Mouse (Mus musculus): ENCODE measurements around the gene Podn. TPM values are rescaled to one million over a fixed set of nuclear protein-coding genes. Genes with fewer than 3 reads are reported as not detected.

The Podn gene
- polyA plus RNA-seq, 1 experiment from 2014 or later = 0.25 TPM

GRCm38 (mm10) chr4:107988931-107989330, 107.3 kb downstream of the Podn start:
- Histone ChIP-seq H3K9ac (no peak overlapping the region), H3K4me3 (no peak overlapping the region), H3K4me2 (no peak overlapping the region), H3K4me1 (replicated peaks) (0 out of 2 replicates have a peak, but pooled peaks cover 2% of the 10 kb centered on the region), H3K9me3 (no peaks in the 10 kb centered on the region), H3K36me3 (no peaks in the 10 kb centered on the region), H3K27me3 (no peaks in the 10 kb centered on the region), H3K27ac (replicated peaks) (no peak overlapping the region)
- WGBS = 72% methylated on average over 8 of the region's 8 CpGs
- no peak for ATAC-seq (ENCODE audit: low read depth)

- Histone ChIP-seq H3K4me3 (no peak overlapping the region), H3K4me2 (no peak overlapping the region), H3K27ac (replicated peaks) (no peak overlapping the region), H3K36me3 (no peaks in the 10 kb centered on the region), H3K4me1 (replicated peaks) (0 out of 2 replicates have a peak, but pooled peaks cover 5% of the 10 kb centered on the region), H3K9me3 (no peaks in the 10 kb centered on the region), H3K9ac (no peak overlapping the region), H3K27me3 (no peaks in the 10 kb centered on the region)
- ATAC-seq (ENCODE audit: low read depth) = no peak
- 92% methylated on average over 11 of the region's 11 CpGs for WGBS
Measured at GRCm38 (mm10) chr4:107986386-107987168, 109.7 kb downstream of the Podn start.

- no peak for ATAC-seq (ENCODE audit: low read depth)
- Histone ChIP-seq H3K9ac (no peak overlapping the region), H3K4me1 (replicated peaks) (0 out of 2 replicates have a peak, but pooled peaks cover 5% of the 10 kb centered on the region), H3K4me3 (no peak overlapping the region), H3K27me3 (no peaks in the 10 kb centered on the region), H3K9me3 (no peaks in the 10 kb centered on the region), H3K27ac (replicated peaks) (no peak overlapping the region), H3K36me3 (no peaks in the 10 kb centered on the region), H3K4me2 (no peak overlapping the region)
- WGBS = 78% methylated on average over 5 of the region's 5 CpGs
Measured at GRCm38 (mm10) chr4:107985812-107986211, 110.4 kb downstream of the Podn start.

- no peaks in the 10 kb centered on the region for H3K9me3 ChIP-seq
- no peak for ATAC-seq (ENCODE audit: low read depth)
- no peak overlapping the region for H3K4me3 ChIP-seq
- no peak overlapping the region for H3K9ac ChIP-seq
- no peak overlapping the region for H3K4me2 ChIP-seq
- 65% methylated on average over 7 of the region's 7 CpGs for WGBS
- no peaks in the 10 kb centered on the region for H3K36me3 ChIP-seq
- peaks cover 7% of the 10 kb centered on the region; the same call in 1 of the 2 replicates for H3K4me1 ChIP-seq (replicated peaks)
- H3K27me3 ChIP-seq = no peaks in the 10 kb centered on the region
- no peak overlapping the region for H3K27ac ChIP-seq (replicated peaks)
Measured at GRCm38 (mm10) chr4:107984282-107984981, 111.8 kb downstream of the Podn start.

- no peak overlapping the region for H3K4me3 ChIP-seq
- H3K9me3 ChIP-seq = no peaks in the 10 kb centered on the region
- H3K36me3 ChIP-seq = no peaks in the 10 kb centered on the region
- H3K4me2 ChIP-seq = no peak overlapping the region
- no peaks in the 10 kb centered on the region for H3K27me3 ChIP-seq
- no peak overlapping the region for H3K27ac ChIP-seq (replicated peaks)
- H3K4me1 ChIP-seq (replicated peaks) = peaks cover 11% of the 10 kb centered on the region; the same call in 1 of the 2 replicates
- no peak overlapping the region for H3K9ac ChIP-seq
- no peak for ATAC-seq (ENCODE audit: low read depth)
- WGBS = 74% methylated on average over 1 of the region's 1 CpGs
Measured at GRCm38 (mm10) chr4:107983717-107984116, 112.5 kb downstream of the Podn start.

DNA sequence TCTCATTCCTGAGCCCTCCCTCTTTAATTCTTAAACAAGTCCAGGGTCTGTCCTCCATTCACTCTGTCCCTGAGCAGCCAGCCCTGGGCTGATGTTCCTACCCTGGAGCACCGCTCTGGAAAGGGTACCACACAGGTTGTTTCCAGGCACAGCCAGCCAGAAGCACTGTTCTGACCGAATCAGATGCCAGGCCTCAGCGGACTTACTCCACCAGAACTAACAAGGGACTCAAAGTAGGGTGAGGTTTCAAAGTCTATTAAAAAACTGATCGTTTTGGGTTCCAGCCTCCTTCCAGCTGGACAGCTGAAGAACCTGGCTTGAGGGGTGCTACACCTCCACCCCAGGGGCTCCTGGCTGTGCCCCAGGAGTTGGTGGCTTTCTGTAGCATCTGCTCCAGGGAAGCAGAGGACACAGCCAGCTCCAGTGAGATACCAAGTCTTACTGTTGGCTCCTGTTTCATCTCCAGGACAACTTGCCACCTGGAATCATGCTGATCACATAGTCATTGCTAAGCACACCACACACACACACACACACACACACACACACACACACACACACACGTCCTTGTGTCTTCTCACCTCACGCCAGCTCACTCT, 116.1 kb downstream of the Podn start:
- Histone ChIP-seq H3K27ac (replicated peaks) (no peak overlapping the region), H3K9ac (no peak overlapping the region), H3K27me3 (no peaks in the 10 kb centered on the region), H3K4me1 (replicated peaks) (peaks cover 11% of the 10 kb centered on the region; the same call in 1 of the 2 replicates), H3K4me3 (no peak overlapping the region), H3K9me3 (no peaks in the 10 kb centered on the region), H3K36me3 (no peaks in the 10 kb centered on the region), H3K4me2 (no peak overlapping the region)
- WGBS = 69% methylated on average over 6 of the region's 6 CpGs
- ATAC-seq (ENCODE audit: low read depth) = no peak

DNA sequence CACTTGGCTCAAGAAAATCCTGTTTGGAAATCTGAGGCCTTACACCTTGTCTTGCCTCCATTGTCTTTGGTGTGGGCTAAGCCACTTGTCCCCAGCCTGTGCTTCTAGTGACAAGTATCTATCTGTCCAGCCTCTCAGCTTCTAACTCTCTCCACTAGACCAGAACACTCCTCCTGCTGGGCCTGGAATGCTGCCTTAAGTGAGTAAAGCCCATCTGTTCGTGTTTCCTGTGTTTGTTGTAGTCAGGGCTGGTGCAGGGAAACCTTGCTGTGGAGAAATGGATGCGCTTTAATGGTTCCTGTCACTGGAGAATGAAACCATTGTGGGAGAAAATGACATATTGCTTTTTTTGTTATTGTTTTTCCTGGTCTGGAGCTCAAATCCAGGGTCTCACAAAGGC, 116.7 kb downstream of the Podn start:
- no peaks in the 10 kb centered on the region for H3K27me3 ChIP-seq
- H3K36me3 ChIP-seq = no peaks in the 10 kb centered on the region
- H3K27ac ChIP-seq (replicated peaks) = peak overlapping the region; percentile 34; the same call in 1 of the 2 replicates
- H3K9ac ChIP-seq = no peak overlapping the region
- no peak for ATAC-seq (ENCODE audit: low read depth)
- peaks cover 11% of the 10 kb centered on the region; the same call in 1 of the 2 replicates for H3K4me1 ChIP-seq (replicated peaks)
- no peaks in the 10 kb centered on the region for H3K9me3 ChIP-seq
- 18% methylated on average over 2 of the region's 2 CpGs for WGBS
- H3K4me2 ChIP-seq = no peak overlapping the region
- no peak overlapping the region for H3K4me3 ChIP-seq

DNA sequence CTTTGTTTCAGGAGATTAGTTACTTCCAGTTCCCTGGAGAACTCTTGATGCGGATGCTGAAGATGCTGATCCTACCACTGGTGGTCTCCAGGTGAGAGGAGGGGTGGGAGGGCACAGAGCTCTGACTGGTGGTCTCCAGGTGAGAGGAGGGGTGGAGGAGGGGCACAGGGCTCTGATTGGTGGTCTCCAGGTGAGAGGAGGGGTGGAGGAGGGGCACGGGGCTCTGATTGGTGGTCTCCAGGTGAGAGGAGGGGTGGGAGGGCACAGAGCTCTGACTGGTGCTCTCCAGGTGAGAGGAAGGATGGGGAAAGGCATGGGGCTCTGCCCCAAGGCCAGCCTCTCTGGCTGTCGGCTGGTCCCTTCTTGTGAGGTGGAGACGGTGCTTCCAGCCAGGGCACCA, 118.7 kb downstream of the Podn start:
- no peak for ATAC-seq (ENCODE audit: low read depth)
- H3K27ac ChIP-seq (replicated peaks) = no peak overlapping the region
- no peaks in the 10 kb centered on the region for H3K36me3 ChIP-seq
- no peaks in the 10 kb centered on the region for H3K27me3 ChIP-seq
- no peak overlapping the region for H3K9ac ChIP-seq
- 57% methylated on average over 4 of the region's 4 CpGs for WGBS
- no peaks in the 10 kb centered on the region for H3K9me3 ChIP-seq
- no peak overlapping the region for H3K4me2 ChIP-seq
- no peak overlapping the region for H3K4me3 ChIP-seq
- H3K4me1 ChIP-seq (replicated peaks) = peaks cover 6% of the 10 kb centered on the region; the same call in 1 of the 2 replicates

DNA sequence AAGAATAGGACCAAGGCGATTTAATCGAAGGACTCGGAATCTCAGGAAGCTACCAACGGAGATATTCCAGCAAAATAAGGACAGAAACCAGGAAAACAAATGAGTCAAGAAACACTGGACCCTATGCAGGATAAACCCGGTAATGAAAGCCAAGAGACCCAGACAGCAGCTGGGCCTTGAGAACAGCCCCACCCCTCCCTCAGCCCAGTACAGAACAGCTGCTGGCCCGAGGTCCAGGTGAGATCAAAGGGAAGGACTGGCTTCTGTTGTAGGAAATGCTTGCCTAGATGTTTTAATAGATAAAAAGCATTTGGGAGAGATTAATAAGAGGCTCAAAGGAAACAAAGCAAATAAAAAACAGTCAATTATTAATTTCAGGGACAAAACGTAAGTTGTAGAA, 121.2 kb downstream of the Podn start:
- 77% methylated on average over 7 of the region's 7 CpGs for WGBS
- no peak overlapping the region for H3K27ac ChIP-seq (replicated peaks)
- no peak for ATAC-seq (ENCODE audit: low read depth)
- H3K9me3 ChIP-seq = no peaks in the 10 kb centered on the region
- H3K4me3 ChIP-seq = no peak overlapping the region
- no peak overlapping the region for H3K4me2 ChIP-seq
- H3K9ac ChIP-seq = no peak overlapping the region
- H3K4me1 ChIP-seq (replicated peaks) = peaks cover 6% of the 10 kb centered on the region; the same call in 1 of the 2 replicates
- no peaks in the 10 kb centered on the region for H3K27me3 ChIP-seq
- H3K36me3 ChIP-seq = no peaks in the 10 kb centered on the region

- Histone ChIP-seq H3K27me3 (no peaks in the 10 kb centered on the region), H3K4me2 (no peak overlapping the region), H3K27ac (replicated peaks) (no peak overlapping the region), H3K4me3 (no peak overlapping the region), H3K9ac (no peak overlapping the region), H3K4me1 (replicated peaks) (0 out of 2 replicates have a peak, but pooled peaks cover 5% of the 10 kb centered on the region), H3K36me3 (no peaks in the 10 kb centered on the region), H3K9me3 (no peaks in the 10 kb centered on the region)
- no peak for ATAC-seq (ENCODE audit: low read depth)
- 76% methylated on average over 11 of the region's 11 CpGs for WGBS
Measured at GRCm38 (mm10) chr4:107974527-107974926, 121.7 kb downstream of the Podn start.

DNA sequence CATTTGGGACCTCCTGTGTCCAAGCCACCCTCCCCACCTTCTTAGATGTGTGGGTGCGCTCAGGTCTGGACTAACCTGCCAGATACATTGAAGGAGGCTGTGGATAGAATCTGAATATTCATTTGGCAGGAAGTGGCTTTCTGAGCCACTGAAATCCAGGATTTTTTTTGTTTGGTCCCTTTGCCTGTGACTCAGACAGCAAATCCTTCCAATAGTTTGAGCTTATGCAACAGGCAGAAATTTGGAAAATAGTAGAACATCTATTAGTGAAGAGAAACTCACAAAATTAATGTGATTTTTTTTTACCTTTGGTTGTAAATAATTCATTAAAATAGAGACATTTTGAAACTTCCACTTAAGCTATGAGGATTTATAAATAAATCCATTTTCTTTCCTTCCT, 125.1 kb downstream of the Podn start:
- no peak for ATAC-seq (ENCODE audit: low read depth)
- H3K27ac ChIP-seq (replicated peaks) = no peak overlapping the region
- H3K4me3 ChIP-seq = no peak overlapping the region
- H3K9me3 ChIP-seq = no peaks in the 10 kb centered on the region
- H3K9ac ChIP-seq = no peak overlapping the region
- H3K4me2 ChIP-seq = no peak overlapping the region
- H3K27me3 ChIP-seq = no peaks in the 10 kb centered on the region
- H3K4me1 ChIP-seq (replicated peaks) = no peaks in the 10 kb centered on the region
- WGBS = 92% methylated on average over 1 of the region's 1 CpGs
- H3K36me3 ChIP-seq = no peaks in the 10 kb centered on the region

GRCm38 (mm10) chr4:107969781-107970180, 126.5 kb downstream of the Podn start:
- no peak overlapping the region for H3K27ac ChIP-seq (replicated peaks)
- ATAC-seq (ENCODE audit: low read depth) = no peak
- H3K9me3 ChIP-seq = no peaks in the 10 kb centered on the region
- no peak overlapping the region for H3K4me3 ChIP-seq
- no peak overlapping the region for H3K4me2 ChIP-seq
- no peak overlapping the region for H3K9ac ChIP-seq
- H3K4me1 ChIP-seq (replicated peaks) = no peaks in the 10 kb centered on the region
- H3K27me3 ChIP-seq = no peaks in the 10 kb centered on the region
- H3K36me3 ChIP-seq = no peaks in the 10 kb centered on the region
